Mouse (Mus musculus) thymus, adult 2 months (tissue): ENCODE results near the gene Enc1. TPM values are rescaled to one million over a fixed set of nuclear protein-coding genes. Genes with fewer than 3 reads are reported as not detected.

Source experiments
- DNase-seq: peaks from one replicate; pipeline ENCODE4 v3.0.0; 2021
- H3K27ac ChIP-seq: fragments of 200-500 bp; 2 replicates; pipeline ENCODE4 v1.5.1; 2012; ENCODE audit warnings: low read length, control low read depth; ENCODE audit not compliant: control insufficient read depth, insufficient read depth
- H3K27me3 ChIP-seq: fragments of 200-500 bp; 2 replicates; pipeline ENCODE4 v1.6.1; 2012; ENCODE audit warnings: mild to moderate bottlenecking, low read length, moderate library complexity, mixed read lengths; ENCODE audit not compliant: control insufficient read depth, insufficient read depth
- H3K36me3 ChIP-seq: fragments of 200-500 bp; 2 replicates; pipeline ENCODE4 v1.6.1; 2012; ENCODE audit warnings: mild to moderate bottlenecking, low read length, moderate library complexity; ENCODE audit not compliant: control insufficient read depth, insufficient read depth
- H3K4me1 ChIP-seq: fragments of 200-500 bp; replicated peaks from 2 replicates; pipeline ENCODE4 v1.6.1; 2012; ENCODE audit warnings: low read length; ENCODE audit not compliant: control insufficient read depth, insufficient read depth
- H3K4me3 ChIP-seq: fragments of 200-500 bp; 2 replicates; pipeline ENCODE4 v1.5.1; 2012; ENCODE audit warnings: mild to moderate bottlenecking, low read length, control low read depth, moderate library complexity; ENCODE audit not compliant: control insufficient read depth, insufficient read depth
- CTCF ChIP-seq: fragments of 200-500 bp; IDR thresholded peaks from 2 replicates; pipeline ENCODE4 v1.5.1; 2012; ENCODE audit warnings: mild to moderate bottlenecking, control low read depth, low read length, moderate library complexity, borderline replicate concordance; ENCODE audit not compliant: control insufficient read depth, poor library complexity, insufficient read depth; ENCODE audit errors: extremely low read depth
- POLR2A ChIP-seq: fragments of 200-500 bp; IDR thresholded peaks from 2 replicates; pipeline ENCODE4 v1.6.1; 2012; ENCODE audit warnings: mild to moderate bottlenecking, low read length, control low read depth, moderate library complexity; ENCODE audit not compliant: control insufficient read depth, poor library complexity, insufficient read depth; ENCODE audit errors: extremely low read depth
- WGBS: fragments of 180-500 bp; shearing (Covaris S2); methylation state at CpG from one replicate; pipeline ENCODE4 v1.1.7; 2018; 5-methylcytosine and 5-hydroxymethylcytosine counted together
- polyA plus RNA-seq: library from polyadenylated mRNA; depleted of rRNA; stranded (reverse); fragments of >200 nt; gene quantifications from 2 replicates; pipeline ENCODE4 v1.2.3, GENCODE M21; 2012

Gene Enc1
- polyA plus RNA-seq, 1 experiment = 7.6 TPM

DNA sequence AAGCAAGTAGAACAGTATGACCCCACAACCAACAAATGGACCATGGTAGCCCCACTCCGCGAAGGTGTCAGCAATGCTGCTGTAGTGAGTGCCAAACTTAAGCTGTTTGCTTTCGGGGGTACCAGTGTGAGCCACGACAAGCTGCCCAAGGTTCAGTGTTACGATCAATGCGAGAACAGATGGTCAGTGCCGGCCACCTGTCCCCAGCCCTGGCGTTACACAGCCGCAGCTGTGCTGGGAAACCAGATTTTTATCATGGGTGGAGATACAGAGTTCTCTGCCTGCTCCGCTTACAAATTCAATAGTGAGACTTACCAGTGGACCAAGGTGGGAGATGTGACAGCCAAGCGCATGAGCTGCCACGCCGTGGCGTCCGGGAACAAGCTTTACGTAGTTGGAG lies 5.3 kb downstream of the Enc1 start:
- H3K4me1 ChIP-seq = peaks cover 18% of the 10 kb centered on the region
- 98% methylated on average over 16 of the region's 16 CpGs for WGBS
- no peak overlapping the region for H3K4me3 ChIP-seq
- H3K27ac ChIP-seq = no peak overlapping the region
- peaks cover 3% of the 10 kb centered on the region for H3K36me3 ChIP-seq
- no peaks in the 10 kb centered on the region for H3K27me3 ChIP-seq
- DNase-seq = no peak
- TF ChIP-seq POLR2A (no peak), CTCF (no peak)

GRCm38 (mm10) chr13:97247754-97248153 lies 6.8 kb downstream of the Enc1 start:
- TF ChIP-seq POLR2A (no peak), CTCF (no peak)
- Histone ChIP-seq H3K4me3 (no peak overlapping the region), H3K36me3 (peaks cover 7% of the 10 kb centered on the region), H3K27ac (no peak overlapping the region), H3K4me1 (peaks cover 8% of the 10 kb centered on the region), H3K27me3 (no peaks in the 10 kb centered on the region)
- DNase-seq = no peak
- 96% methylated on average over 4 of the region's 4 CpGs for WGBS

GRCm38 (mm10) chr13:97249051-97249461 lies 8.2 kb downstream of the Enc1 start:
- no peak overlapping the region for H3K4me3 ChIP-seq
- H3K4me1 ChIP-seq = peaks cover 4% of the 10 kb centered on the region
- TF ChIP-seq CTCF = no peak
- no peak for TF ChIP-seq POLR2A
- peaks cover 7% of the 10 kb centered on the region for H3K36me3 ChIP-seq
- 75% methylated on average over 5 of the region's 5 CpGs for WGBS
- no peak for DNase-seq
- peak overlapping the region; percentile 53; the same call in 1 of the 2 replicates for H3K27ac ChIP-seq
- H3K27me3 ChIP-seq = no peaks in the 10 kb centered on the region

DNA sequence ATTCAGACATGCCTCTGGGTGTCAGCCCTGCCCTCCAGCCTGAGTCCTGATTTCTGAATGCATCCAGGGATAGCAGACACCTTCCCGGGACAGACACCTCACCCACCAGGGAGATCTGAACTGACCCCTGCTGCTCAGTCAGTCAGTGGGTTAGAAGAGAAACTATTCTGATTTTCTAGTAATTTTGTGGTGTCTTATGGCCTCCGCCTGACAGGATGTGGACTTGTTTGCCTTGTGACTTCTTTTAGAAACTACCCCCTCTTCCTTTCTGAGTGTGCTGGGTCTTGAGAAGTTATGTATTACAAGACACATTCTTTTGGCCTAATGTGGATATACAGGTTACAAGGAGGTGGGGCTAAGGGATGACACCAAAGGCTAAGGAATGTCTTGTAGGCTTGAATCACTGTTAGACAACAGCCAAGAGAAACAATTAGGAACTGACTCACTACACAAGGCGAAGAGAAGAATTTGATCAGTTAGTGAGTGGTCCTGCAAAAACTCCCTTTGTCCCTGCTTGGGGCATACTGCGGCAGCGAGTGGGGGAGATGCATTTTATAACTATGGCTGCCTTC lies 8.7 kb downstream of the Enc1 start:
- no peak for DNase-seq
- WGBS = 79% methylated on average over 5 of the region's 5 CpGs
- peak overlapping the region; percentile 53 for H3K27ac ChIP-seq
- H3K4me1 ChIP-seq = peaks cover 4% of the 10 kb centered on the region
- TF ChIP-seq CTCF (no peak), POLR2A (no peak)
- no peaks in the 10 kb centered on the region for H3K27me3 ChIP-seq
- H3K36me3 ChIP-seq = peaks cover 7% of the 10 kb centered on the region
- H3K4me3 ChIP-seq = no peak overlapping the region

GRCm38 (mm10) chr13:97250148-97250547 lies 9.2 kb downstream of the Enc1 start:
- TF ChIP-seq CTCF (no peak), POLR2A (no peak)
- 98% methylated on average over 5 of the region's 5 CpGs for whole genome bisulfite sequencing
- H3K4me1 ChIP-seq = peaks cover 4% of the 10 kb centered on the region
- peaks cover 7% of the 10 kb centered on the region for H3K36me3 ChIP-seq
- DNase-seq = no peak
- no peak overlapping the region for H3K4me3 ChIP-seq
- H3K27me3 ChIP-seq = no peaks in the 10 kb centered on the region
- no peak overlapping the region for H3K27ac ChIP-seq

- WGBS = 96% methylated on average over 20 of the region's 20 CpGs
- peaks cover 4% of the 10 kb centered on the region for H3K4me1 ChIP-seq
- H3K4me3 ChIP-seq = no peak overlapping the region
- no peak overlapping the region for H3K27ac ChIP-seq
- DNase-seq = no peak
- TF ChIP-seq CTCF = no peak
- TF ChIP-seq POLR2A = no peak
- no peaks in the 10 kb centered on the region for H3K27me3 ChIP-seq
- H3K36me3 ChIP-seq = peaks cover 4% of the 10 kb centered on the region
Observed at GRCm38 (mm10) chr13:97250551-97251380, 9.9 kb downstream of the Enc1 start.
